Mouse (Mus musculus): ENCODE data around the gene H3f3b.

H3f3b gene

GRCm38 (mm10) chr11:115999027-115999426, 28.7 kb downstream of the H3f3b start:
- DNase-seq = no peak

- no peak for DNase-seq
These were observed 30.1 kb downstream of the H3f3b start for GRCm38 (mm10) chr11:115997662-115998061.

- no peak for DNase-seq
These were observed 30.7 kb downstream of the H3f3b start for GRCm38 (mm10) chr11:115997047-115997446.

- DNase-seq = no peak
These were observed 32.5 kb downstream of the H3f3b start for GRCm38 (mm10) chr11:115995256-115995655.

GRCm38 (mm10) chr11:115992098-115992497, 35.7 kb downstream of the H3f3b start:
- DNase-seq = no peak

- DNase-seq = no peak
These were observed 38.1 kb downstream of the H3f3b start for GRCm38 (mm10) chr11:115989686-115990085.

GRCm38 (mm10) chr11:115983291-115983690, 44.5 kb downstream of the H3f3b start:
- no peak for DNase-seq

- DNase-seq = no peak
These were observed 45.3 kb downstream of the H3f3b start for GRCm38 (mm10) chr11:115982472-115982871.

- DNase-seq = no peak
These were observed 52.2 kb downstream of the H3f3b start for GRCm38 (mm10) chr11:115975544-115975943.

GRCm38 (mm10) chr11:115975083-115975420, 52.7 kb downstream of the H3f3b start:
- no peak for DNase-seq

GRCm38 (mm10) chr11:115974309-115975082, 53.3 kb downstream of the H3f3b start, which contains the start of gene Itgb4:
Gene Itgb4 (plus strand): TSS chr11:115974709.
- no peak for DNase-seq
